Mouse (Mus musculus) neural tube, embryonic 10.5 days (tissue): Measurements from ENCODE around the gene Dagla.

ENCODE experiments used
- DNase-seq: peaks from one replicate; pipeline ENCODE4 v3.0.0-alpha.2; 2017; ENCODE audit warnings: low spot score; ENCODE audit errors: extremely low spot score

Gene Dagla

DNA sequence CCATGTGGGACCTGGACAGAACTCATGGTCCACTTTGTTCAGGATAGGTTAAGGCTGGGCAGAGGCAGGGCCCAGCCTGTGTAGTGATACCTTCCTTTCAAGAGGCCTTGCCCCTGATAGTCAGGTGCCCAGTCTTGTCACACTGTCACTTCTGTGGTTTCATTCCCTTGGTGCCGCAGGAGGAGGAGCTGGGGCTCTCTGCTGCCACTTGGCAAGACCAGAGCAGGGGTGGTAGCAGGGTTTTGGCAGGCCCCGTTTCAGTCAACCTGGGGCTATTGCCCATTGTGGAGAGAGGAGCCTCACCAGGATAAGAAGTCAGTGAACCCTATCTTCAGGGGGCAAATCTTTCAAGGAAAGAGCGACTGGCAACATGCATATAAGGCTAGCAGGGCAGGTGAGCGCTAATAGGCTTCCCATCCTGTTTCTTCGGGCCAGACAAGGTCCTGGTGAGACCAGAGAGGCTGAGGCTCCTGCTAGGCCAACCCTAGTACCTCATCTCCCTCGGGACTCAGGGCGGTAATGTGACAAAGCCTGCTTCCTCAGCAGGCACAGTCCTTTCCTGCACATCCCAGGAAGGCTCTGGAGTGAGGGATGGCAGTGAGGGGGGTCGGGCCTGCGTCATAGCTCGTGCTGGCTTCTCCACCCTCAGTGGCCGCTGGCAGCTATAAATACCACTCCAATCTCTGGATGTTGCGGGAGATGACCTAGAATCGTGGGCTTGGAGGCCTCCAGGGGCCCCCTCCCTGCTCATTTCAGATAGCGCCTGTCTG lies 23.7 kb downstream of the Dagla start:
- DNase-seq: no peak

DNA sequence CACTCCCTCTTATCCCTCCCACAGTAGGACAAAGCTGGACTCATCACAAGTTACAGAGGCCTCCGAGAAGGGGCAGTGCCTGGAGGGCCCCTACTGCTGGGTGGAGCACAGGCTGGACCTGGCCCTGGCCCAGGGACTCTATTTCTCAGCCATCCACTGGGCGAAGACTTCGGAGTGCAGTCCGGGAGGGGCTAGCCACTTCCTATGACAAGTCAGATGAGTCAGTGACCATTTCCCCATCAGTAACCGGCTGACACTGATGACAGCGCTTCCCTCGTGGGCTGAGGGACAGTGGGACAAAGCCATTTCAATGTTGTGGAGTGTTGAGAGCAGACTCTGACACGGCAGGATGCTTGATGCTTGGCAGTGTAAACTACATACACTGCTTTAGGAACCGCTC lies 25.0 kb downstream of the Dagla start:
- no peak for DNase-seq

DNA sequence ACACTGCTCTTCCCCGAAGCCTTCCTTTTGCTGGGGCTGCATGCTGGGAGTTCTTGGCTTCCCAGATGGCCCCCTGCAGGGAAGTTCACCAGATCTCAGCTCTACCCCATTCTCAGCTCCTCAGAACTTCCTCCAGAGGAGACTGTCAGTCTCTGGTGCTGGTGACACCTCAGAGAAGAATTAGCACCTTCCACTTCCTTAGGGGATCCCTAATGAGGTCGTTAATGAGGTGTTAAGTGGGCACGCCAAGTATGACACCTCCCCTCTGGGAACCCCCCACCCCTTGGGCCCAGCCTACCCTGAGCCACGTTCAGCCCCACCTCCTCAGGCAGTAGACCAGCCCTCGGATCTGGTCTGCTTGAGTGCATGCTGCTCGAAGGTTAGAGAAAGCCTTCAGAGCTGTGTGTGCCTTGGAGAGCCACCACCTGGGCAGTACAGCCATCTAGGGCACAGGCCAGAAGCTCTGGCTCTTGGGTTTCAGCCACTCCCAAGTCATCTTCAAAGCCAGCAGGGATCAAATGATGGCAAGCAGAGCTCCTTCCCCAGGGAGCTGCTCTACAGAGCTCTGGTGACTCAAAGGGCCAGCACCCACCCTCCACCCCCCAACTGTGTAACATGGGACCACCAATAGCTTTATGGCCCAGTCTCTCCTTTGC lies 25.9 kb downstream of the Dagla start:
- DNase-seq: no peak

DNA sequence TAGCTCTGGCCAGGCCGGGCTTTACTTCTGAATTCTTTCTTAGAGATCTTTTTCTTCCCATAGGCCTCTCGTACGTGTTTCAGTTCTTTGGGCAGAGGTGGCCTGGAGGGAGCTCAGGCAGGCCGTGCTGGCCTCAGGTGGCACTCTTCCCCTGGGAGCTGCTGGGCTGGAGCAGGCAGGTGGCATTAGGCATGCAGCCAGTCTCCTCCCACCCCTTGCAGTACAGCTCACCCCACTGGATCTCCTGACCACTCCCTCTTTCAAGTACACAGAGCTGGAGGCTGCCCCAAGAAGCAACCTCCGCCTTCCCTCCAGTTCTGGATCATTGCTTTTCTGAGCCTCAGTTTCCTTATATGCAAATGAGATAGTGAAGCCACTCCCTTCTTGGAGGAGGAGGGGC lies 26.9 kb downstream of the Dagla start:
- DNase-seq: no peak

DNA sequence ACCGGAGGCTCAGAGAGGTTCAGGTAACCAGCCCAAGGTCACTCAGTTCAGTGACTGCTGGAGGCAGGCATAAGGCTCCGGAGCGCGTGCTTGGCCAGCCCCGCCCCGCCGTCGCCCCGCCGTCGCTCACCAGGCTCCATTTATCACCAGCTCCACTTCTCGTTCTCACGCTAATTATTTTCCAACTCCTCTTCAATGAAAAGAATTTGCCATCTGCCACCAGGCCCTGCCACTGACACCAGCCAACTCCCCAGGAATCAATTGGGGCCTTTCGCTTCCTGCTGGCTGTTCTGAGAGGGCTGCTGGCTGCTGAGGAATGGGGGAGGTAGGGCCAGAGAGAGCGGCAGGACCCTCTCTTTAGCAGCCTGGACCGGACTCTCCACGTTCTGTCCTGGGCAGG lies 27.3 kb downstream of the Dagla start:
- DNase-seq: peak; percentile 66

DNA sequence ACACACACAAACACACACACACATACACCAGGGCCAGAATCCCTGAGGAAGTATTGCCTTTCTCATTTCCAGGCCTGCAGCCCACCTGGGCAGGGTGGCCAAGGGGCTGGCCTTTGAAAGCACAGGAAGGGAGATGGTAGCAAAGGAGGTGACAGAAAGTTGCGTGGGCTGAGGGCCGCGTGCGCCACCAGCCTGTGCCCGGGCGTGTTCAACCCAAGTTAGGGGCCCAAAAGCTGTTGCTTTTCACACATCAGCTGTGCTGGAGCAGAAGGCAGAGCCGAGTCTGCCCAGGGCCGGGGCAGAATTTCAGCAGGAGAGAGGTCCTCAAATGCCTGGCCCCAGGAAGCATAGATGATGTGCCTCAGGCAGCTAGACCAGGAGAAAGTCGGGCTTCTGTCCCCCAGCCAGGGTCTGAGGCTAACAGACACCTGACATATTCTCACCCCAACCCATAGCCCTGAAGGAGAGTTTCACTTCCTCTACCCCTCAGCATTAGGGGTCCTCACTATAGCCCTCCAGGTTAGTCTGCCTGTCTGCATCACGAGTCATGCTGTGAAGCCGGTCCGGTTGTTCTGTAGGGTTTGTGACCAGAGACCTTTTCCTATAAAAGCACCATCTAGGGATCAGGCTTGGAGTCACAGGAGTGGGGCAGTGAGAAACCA lies 28.1 kb downstream of the Dagla start:
- DNase-seq: no peak

DNA sequence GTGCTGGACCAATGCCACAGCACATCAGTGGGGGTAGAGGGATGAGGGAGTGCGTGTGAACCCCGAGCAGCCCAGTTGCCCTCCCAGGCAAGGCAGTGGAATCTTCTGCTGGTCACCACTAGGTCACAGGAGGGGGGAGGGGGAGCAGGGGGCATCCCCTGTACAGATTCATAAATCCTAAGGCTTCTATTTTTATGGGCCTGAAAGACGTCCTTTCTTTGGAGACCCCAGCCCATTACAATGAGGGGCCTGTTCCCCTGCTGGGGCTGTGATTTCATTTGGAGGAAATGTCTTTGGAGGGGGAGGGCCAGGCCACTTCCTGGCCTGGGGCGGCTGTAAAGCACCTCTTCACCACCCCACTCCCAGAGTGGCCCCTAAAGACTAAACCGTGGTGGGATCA lies 30.6 kb downstream of the Dagla start:
- DNase-seq: no peak

DNA sequence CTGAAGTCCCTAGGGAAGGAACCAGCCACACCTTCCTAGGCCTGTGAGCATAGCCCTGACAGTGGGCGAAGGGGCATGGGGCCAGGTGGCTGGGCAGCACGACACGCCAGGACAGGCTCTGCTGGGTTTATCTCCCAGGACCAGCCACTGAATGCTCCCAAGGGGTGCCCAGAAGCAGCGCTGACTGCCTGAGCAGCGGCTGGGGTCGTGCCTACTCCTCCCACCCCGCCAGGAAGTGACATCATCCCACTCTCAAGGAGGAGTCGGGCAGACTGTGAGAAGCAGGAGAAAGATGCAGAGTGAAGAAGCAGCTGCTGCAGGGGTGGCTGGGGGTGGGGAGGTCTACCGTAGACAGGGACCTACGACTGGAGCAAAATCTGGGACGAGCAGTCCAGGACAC lies 31.9 kb downstream of the Dagla start:
- no peak for DNase-seq

DNA sequence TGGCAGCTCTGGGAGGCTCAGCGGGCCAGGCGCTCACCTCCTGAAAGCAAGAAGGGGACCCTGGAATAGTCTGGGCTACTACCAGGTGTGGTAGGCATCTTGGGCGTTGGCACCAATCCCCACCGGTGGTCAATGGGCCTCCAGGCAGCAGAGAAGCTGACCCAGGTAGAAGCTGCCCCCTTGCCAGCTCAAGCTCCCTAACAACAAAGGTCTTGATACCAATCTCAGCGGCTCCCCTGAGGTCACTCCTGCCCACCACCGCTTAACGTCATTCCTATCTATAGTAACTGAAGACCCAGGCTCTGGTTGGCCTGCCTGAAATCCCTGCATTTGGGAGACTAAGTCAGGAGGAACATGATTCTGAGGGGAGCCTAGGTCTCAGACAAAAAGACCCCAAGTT lies 33.1 kb downstream of the Dagla start:
- no peak for DNase-seq

DNA sequence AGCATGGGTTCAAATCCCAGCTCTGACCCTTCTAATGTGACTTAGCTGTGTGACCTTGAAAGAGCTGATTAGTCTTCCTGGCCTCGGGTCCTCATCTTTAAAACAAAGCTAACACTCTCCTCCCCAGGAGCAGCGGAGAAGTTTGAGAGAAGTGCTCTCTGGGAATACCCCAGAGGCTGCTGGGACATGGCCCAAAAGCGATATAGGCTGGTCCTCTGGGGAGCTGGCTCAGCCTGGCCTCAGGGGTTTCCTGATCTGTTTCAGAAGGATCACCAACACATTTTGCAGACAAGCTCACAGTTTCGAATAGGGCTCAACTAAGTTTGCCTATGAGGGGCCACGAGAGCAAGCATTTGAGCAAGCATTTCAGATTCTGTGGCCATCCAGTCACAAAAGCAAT lies 34.3 kb downstream of the Dagla start:
- DNase-seq: no peak

DNA sequence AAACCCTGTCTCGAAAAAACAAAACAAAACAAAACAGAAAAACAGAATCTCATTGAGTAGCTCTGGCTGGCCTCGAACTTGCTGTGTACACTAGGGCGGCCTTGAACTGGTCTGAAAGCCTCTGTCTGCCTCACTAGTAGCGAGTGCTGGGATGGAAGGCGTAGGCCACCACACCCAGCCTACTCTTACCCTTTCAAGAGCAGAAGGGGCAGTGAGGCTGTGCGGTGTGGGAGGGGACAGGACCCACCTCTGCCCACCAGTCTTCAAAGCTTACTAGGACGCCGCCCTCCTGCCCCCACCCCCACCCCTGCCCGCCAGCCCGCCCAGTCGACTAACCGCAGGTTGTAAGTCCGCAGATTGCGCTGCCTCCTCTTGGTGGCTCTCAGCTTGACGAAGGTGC lies 35.8 kb downstream of the Dagla start:
- no peak for DNase-seq

DNA sequence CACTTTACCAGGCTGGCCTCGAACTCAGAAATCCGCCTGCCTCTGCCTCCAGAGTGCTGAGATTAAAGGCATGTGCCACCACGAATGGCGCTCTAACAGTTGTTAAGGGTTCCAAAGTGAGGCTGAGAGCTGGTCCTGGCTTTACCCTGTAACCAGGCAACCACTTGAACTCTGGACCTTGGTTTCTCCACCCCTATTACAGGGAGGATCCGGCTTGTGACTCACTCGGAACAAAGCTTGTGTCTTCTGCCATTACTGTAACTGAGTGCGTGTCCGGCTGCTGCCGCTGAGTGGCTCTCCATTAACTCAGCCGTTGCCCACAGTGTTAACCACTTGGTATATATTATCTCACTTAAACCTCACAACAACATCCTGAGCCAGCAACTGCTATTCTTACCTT lies 36.7 kb downstream of the Dagla start:
- no peak for DNase-seq

DNA sequence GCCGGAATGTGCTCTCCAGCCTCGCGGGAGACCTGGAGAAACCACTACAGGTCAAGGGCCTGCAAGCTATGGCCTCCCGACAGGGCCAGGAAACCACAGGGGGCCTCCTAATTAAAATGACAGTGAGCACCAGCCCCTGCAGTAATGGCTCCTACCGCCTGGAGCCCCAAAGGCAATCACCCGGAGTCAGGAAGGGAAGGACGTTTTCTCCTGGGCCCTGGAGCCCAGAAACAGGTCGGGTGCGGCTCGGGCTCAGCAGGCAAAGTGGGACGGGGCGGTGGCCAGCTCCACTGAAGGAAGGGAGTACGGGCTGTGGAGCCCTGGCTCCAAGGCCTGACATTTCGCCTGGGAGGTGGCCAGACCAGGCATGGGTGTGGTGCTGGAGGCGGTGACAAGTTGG lies 37.6 kb downstream of the Dagla start:
- peak; percentile 30 for DNase-seq

DNA sequence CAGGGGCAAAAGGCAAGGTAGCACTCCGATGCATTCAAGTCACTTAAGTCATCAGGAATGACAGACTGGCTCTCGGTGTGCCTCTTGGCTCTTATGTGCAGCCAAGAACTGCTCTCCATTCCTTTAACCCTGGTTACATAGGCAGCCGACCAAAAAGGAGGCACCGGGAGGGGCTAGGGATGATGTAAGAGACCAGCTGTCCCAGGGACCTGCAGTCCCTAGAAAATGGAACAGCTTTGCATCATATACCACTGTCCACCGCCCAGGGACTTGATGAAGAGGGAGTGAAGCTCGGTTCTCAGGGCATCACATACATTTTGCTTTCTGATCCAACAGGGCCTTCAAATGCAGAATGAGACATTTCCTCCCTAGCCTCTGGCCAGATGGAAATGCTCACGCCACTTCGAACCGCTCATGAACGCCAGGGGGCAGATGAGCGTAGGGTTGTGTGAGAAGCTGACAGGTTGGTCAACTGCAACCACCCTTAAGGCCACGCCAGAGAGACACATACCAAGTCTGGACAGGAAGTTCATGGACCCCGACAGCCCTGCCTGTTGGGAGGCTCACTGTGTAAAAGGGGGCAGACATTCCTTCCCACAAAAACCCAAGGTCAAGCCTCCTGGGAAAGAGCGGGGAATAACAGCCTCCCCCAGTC lies 38.4 kb downstream of the Dagla start:
- DNase-seq: peak; percentile 82

DNA sequence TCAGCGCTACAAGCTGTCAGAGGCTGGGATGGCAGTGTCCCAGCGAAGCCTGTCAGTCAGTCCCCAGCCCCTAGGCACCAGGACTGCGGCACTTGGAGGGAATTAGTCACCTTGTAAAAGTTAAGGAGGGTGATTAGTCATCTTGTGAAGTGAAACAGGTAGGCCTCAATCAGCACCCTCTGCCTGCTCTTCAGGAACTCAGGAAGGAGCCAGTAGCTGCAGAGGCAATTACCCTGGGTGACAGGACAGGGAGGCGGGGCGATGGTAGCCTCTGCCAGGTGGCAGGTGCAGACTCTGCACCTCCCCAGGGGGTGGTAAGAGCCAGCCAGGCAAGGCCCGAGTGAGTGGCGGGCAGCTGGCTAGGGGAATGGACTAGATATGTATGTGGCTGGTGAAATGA lies 43.3 kb downstream of the Dagla start:
- no peak for DNase-seq

DNA sequence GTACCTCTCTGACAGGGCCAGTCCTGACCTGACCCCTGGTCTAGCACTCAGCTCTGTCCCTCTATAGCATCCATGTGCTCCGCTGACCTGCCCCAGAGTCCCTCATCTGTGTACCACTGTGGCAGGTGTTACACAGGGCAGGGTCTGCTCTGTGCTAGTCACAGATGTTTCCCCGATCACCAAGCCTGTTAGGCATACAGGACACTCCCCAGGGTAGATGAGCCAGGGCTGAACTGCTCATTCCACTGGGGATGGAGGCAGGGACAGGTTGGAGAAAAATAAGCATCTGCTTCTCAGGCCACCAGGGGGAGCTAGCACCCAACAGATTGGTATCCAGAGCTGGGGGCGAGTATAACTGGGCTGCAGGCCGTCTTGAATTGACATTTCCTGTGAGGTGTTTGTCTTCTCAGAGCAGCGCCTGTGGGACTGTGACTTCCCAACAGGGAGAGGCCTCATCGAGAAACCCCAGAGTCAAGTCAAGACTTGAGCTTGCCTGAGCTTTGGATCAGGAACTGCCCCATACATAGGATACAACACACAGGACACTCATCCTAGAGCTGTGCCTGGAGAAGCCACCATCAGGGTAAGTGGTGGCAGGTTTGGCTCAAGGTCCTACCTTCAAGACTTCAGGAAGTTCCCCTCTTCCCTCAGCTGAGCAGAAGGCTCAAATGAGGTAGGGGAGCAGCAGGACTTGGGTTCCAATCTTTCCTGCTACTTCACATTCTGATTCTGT lies 46.2 kb downstream of the Dagla start:
- DNase-seq: peak; percentile 82

DNA sequence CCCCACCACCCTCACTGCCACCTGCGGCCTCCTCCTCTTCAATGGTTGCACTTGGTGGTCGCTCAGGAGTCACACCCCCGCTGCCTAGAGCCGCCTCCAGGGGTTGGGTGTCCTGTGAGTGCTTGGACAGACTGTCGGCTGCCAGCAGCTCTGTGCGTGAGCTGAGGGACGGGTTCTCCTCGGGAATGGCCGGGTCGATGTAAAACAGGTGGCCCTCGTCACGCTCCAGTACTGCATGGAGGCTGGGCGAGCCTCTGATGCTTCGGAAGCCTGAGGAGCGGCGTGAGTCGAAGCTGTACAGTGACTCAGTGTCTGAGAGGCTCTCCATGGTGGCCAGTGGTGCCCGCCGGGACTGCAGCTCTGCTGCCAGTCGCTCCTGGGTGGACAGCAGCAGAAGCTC lies 56.5 kb downstream of the Dagla start:
- no peak for DNase-seq

DNA sequence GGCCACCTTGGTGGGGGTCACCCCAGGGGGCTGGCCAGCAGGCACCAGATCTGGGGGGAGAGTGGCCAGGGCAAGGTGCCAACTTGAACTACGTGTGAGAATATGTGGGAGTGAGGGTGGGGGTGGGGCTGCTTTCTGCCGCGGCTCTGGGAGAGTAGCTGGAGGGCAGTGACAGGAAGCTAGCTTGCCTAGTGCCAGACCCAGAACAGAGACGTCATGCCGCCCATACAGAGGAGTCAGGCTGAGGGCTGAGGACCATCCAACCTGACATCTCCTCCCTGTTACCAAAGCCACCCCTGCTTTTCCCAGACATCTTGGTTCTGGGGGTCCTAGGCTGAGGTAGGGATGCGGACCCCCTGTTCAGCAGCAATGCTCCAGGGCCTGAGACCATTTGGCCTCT lies 57.5 kb downstream of the Dagla start:
- DNase-seq: no peak

DNA sequence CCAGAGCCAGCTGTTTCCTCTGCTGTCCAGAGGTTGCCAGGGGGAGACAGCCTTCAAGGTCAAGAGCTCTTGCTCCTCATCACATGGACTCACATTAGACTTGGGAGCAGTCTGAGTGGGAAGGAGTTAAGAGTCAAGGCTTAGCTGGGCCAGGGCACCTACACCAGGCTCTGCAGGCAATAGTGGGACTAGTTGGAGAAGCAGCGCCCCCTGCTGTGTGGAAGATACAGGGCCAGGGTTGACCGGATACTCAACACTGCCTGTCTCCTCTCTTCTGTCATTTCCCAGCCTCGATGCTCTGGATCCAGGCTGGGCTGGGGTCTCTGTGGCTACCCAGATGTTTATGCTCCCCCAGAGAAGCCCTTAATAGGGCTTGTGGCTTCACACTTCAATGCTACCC lies 60.5 kb downstream of the Dagla start:
- DNase-seq: peak; percentile 56

DNA sequence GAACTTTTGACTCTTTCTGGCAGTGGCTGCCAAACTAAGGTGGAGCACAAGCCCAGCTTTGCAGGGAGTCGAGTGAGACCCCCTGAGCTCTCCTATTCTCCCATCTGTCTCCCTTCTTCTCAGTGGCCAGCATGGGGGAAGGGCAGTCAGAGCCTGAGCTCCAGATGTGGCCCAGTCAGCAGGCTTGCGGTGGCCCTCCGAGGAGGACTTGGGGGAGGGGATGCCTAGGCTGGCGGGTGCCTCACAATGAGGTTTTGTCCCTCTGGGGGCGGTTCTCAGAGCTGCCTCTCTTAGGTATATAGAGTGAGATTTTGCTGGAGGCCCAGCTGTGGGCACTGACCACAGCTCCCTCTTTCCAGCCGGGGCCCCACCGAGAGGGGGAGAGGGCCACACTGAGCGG lies 61.8 kb downstream of the Dagla start:
- no peak for DNase-seq

DNA sequence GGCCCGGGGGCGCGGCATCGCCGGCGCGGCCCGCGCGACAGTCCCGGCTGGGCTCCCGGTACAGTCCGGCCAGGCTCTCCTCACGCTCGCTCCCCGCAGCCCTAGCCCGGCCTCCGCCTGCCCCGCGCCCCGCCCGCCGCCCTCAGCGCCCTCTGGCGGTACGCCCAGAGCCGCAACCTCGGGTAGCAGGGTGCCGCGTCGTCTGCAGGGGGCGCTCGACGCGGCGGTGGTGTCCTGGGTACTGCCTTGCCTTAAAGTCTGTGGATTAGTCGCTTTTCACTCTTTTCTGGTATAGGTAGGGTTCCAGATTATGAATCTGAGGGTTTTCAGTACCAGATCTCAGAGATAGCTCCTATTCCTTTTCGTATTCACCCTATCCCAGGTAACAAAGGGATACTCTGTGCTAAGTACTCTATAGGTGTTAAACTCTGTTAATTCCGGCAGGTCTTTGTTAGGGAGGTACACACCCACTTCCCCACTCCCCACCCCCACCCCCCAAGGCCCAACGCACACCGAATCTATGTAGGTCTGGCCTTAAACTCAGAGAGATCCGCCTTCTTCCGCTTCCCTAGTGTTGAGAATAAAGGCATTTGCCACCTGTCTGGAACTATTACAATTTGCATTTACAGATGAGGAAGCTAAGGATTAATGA lies 63.9 kb downstream of the Dagla start, which contains the start of gene Myrf:
Gene Myrf, minus strand, starts transcription at position 95 of the 652 bp plus-strand sequence.
- peak; percentile 87 for DNase-seq
